Mouse (Mus musculus) hematopoietic stem cell, adult 5-6 weeks (primary cell): ENCODE measurements around the gene Vmn2r93. TPM values are rescaled to one million over a fixed set of nuclear protein-coding genes. Genes with fewer than 3 reads are reported as not detected.

Experiments used
- ATAC-seq, 2 experiments: fragments of 125-278 bp in 1 of 2; replicated peaks in 1 of 2; 2 replicates each; pipeline ENCODE4 v1.8.0; 2016 to 2017; ENCODE audit warnings: inconsistent platforms in 2 of 2, mild to moderate bottlenecking in 2 of 2, moderate number of reproducible peaks in 2 of 2, low read depth in 1 of 2, moderate TSS enrichment in 1 of 2; ENCODE audit not compliant: low FRiP score in 2 of 2, poor library complexity in 2 of 2, severe bottlenecking in 2 of 2, insufficient read depth in 1 of 2, low TSS enrichment in 1 of 2
- total RNA-seq: library from RNA; stranded (forward); fragments of 172-1452, 232-1000 nt; gene quantifications from 2 replicates; pipeline ENCODE4 v1.2.3, GENCODE M21; 2017

The Vmn2r93 gene
- total RNA-seq = not detected in 2 replicates

- no peak for ATAC-seq
Measured at GRCm38 (mm10) chr17:18297799-18298198, at the start of gene Vmn2r93. Gene Vmn2r93, plus strand, starts transcription at chr17:18298099.

- no peak for ATAC-seq
Measured at GRCm38 (mm10) chr17:18277656-18278055, 20.2 kb upstream of the Vmn2r93 start, which contains the start of gene Vmn2r94. Gene Vmn2r94, minus strand, starts transcription at chr17:18277756.

GRCm38 (mm10) chr17:18323031-18323430 is 25.1 kb downstream of the Vmn2r93 start:
- no peak for ATAC-seq

GRCm38 (mm10) chr17:18360007-18360406 is 62.1 kb downstream of the Vmn2r93 start:
- ATAC-seq = no peak

- no peak for ATAC-seq
Measured at GRCm38 (mm10) chr17:18360602-18361001, 62.7 kb downstream of the Vmn2r93 start.

Other genes starting within 250 kb of the Vmn2r93 start
- gene Vmn2r124, start 248.7 kb upstream of the Vmn2r93 start, total RNA-seq = not detected in 2 replicates
- gene Vmn2r91, start 213.1 kb upstream of the Vmn2r93 start, total RNA-seq = not detected in 2 replicates
- not detected in 2 replicates for gene Vmn2r92, start 146.2 kb upstream of the Vmn2r93 start, total RNA-seq
- not detected in 2 replicates for gene Vmn2r94, start 20.3 kb upstream of the Vmn2r93 start, total RNA-seq
- gene Vmn2r95, start 126.0 kb downstream of the Vmn2r93 start, total RNA-seq = not detected in 2 replicates